Mouse (Mus musculus): ENCODE results near the gene Slc27a1. TPM values are rescaled to one million over a fixed set of nuclear protein-coding genes. Genes with fewer than 3 reads are reported as not detected.
A peak's percentile ranks its signal among the peaks of the same experiment; 100 is the strongest.

The Slc27a1 gene
- polyA plus RNA-seq, 1 experiment = 57.5 TPM

DNA sequence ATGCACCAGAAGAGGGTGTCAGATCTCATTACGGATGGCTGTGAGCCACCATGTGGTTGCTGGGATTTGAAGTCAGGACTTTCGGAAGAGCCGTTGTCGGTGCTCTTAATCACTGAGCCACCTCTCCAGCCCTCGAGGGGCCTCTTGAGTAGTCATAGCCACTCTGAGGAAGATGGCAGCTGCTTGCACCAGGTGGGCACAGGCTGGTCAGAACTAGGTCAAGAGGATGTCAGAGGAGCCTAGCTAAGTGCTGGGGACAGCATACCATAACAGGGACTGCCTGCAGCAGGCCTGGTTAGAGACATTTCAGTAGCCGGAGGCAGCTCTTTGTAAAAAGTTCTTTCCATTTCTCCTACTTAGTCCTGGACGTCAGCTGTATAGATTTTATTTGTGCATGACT, 17.9 kb upstream of the Slc27a1 start:
- Histone ChIP-seq H3ac (ENCODE audit: control insufficient read depth, insufficient read length, low read depth) (no peak overlapping the region), H3K27me3 (ENCODE audit: control insufficient read depth, insufficient read depth, insufficient read length) (peaks cover 3% of the 10 kb centered on the region), H3K79me2 (ENCODE audit: control insufficient read depth, insufficient read depth) (no peaks in the 10 kb centered on the region), H3K79me3 (ENCODE audit: low read depth) (no peaks in the 10 kb centered on the region), H3K4me3 (ENCODE audit: insufficient read depth, poor library complexity, severe bottlenecking) (no peak overlapping the region), H3K36me3 (ENCODE audit: control insufficient read depth, insufficient read depth) (no peaks in the 10 kb centered on the region)
- TF ChIP-seq USF1 (IDR thresholded peaks at IDR 0.05; ENCODE audit: low read depth) (no peak), CTCF (IDR thresholded peaks at IDR 0.05; ENCODE audit: control insufficient read depth, insufficient read depth, insufficient read length) (no peak), MAX (IDR thresholded peaks at IDR 0.05) (no peak), MYOD1 (IDR thresholded peaks at IDR 0.05; ENCODE audit: control insufficient read depth, insufficient read length, low read depth) (no peak), FOSL1 (IDR thresholded peaks at IDR 0.05; ENCODE audit: insufficient read depth, low read length, poor library complexity, severe bottlenecking) (no peak), MYOG (IDR thresholded peaks at IDR 0.05; ENCODE audit: control insufficient read depth, extremely low read depth, insufficient read length) (no peak), CEBPB (IDR thresholded peaks at IDR 0.05; ENCODE audit: low read depth) (no peak)

DNA sequence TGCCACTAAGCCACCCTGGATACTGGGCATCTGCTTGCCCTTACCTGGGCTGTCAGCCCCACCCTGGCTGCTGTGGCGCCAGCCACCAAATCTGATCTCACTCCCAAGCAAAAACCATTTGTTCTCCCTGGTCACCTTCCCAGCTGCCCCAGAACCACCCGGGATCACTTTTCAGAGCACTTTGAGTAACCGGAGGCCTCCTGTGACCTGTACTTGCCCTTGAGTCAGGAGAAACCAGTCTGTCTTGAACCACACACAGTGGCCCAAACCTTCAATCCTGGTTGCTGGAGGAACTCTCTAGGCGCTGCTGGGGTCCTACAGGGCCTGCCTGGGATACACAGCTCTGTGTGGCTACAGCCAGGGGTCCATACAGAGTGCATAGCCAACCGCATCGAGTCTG, 15.9 kb upstream of the Slc27a1 start:
- H3K79me3 ChIP-seq (ENCODE audit: low read depth) = no peaks in the 10 kb centered on the region
- peaks cover 15% of the 10 kb centered on the region for H3K27me3 ChIP-seq (ENCODE audit: control insufficient read depth, insufficient read depth, insufficient read length)
- no peak overlapping the region for H3ac ChIP-seq (ENCODE audit: control insufficient read depth, insufficient read length, low read depth)
- no peaks in the 10 kb centered on the region for H3K36me3 ChIP-seq (ENCODE audit: control insufficient read depth, insufficient read depth)
- no peaks in the 10 kb centered on the region for H3K79me2 ChIP-seq (ENCODE audit: control insufficient read depth, insufficient read depth)
- H3K4me3 ChIP-seq (ENCODE audit: insufficient read depth, poor library complexity, severe bottlenecking) = no peak overlapping the region
- TF ChIP-seq FOSL1 (IDR thresholded peaks at IDR 0.05; ENCODE audit: insufficient read depth, low read length, poor library complexity, severe bottlenecking) = no peak
- TF ChIP-seq MYOG (IDR thresholded peaks at IDR 0.05; ENCODE audit: control insufficient read depth, extremely low read depth, insufficient read length) = no peak
- TF ChIP-seq MAX (IDR thresholded peaks at IDR 0.05) = no peak
- TF ChIP-seq USF1 (IDR thresholded peaks at IDR 0.05; ENCODE audit: low read depth) = no peak
- no peak for TF ChIP-seq CEBPB (IDR thresholded peaks at IDR 0.05; ENCODE audit: low read depth)
- TF ChIP-seq CTCF (IDR thresholded peaks at IDR 0.05; ENCODE audit: control insufficient read depth, insufficient read depth, insufficient read length) = no peak
- TF ChIP-seq MYOD1 (IDR thresholded peaks at IDR 0.05; ENCODE audit: control insufficient read depth, insufficient read length, low read depth) = no peak

DNA sequence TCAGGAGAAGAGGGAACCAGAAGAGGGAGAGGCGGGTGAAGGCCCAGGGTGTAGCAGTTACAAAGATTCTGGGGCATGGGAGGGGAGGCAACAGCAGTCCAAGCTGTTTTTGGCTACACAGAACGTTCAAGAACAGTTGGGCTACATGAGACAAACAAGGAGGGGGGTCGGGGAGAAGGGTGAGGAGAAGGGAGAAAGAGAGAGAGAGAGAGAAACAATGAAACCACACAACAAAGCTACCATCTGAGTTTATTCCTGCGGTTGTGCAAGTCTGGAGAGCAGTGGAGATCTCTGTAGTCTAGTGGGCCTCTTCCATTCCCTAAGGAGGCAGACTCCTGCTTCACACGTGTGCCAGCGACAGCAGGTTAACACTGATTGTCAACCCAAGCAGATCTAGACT, 14.7 kb upstream of the Slc27a1 start:
- Histone ChIP-seq H3K36me3 (ENCODE audit: control insufficient read depth, insufficient read depth) (no peaks in the 10 kb centered on the region), H3K27me3 (ENCODE audit: control insufficient read depth, insufficient read depth, insufficient read length) (peaks cover 25% of the 10 kb centered on the region), H3K79me3 (ENCODE audit: low read depth) (no peaks in the 10 kb centered on the region), H3K79me2 (ENCODE audit: control insufficient read depth, insufficient read depth) (no peaks in the 10 kb centered on the region), H3K4me3 (ENCODE audit: insufficient read depth, poor library complexity, severe bottlenecking) (no peak overlapping the region), H3ac (ENCODE audit: control insufficient read depth, insufficient read length, low read depth) (no peak overlapping the region)
- TF ChIP-seq CTCF (IDR thresholded peaks at IDR 0.05; ENCODE audit: control insufficient read depth, insufficient read depth, insufficient read length) (no peak), FOSL1 (IDR thresholded peaks at IDR 0.05; ENCODE audit: insufficient read depth, low read length, poor library complexity, severe bottlenecking) (no peak), USF1 (IDR thresholded peaks at IDR 0.05; ENCODE audit: low read depth) (no peak), MAX (IDR thresholded peaks at IDR 0.05) (no peak), CEBPB (IDR thresholded peaks at IDR 0.05; ENCODE audit: low read depth) (no peak), MYOG (IDR thresholded peaks at IDR 0.05; ENCODE audit: control insufficient read depth, extremely low read depth, insufficient read length) (no peak), MYOD1 (IDR thresholded peaks at IDR 0.05; ENCODE audit: control insufficient read depth, insufficient read length, low read depth) (no peak)

DNA sequence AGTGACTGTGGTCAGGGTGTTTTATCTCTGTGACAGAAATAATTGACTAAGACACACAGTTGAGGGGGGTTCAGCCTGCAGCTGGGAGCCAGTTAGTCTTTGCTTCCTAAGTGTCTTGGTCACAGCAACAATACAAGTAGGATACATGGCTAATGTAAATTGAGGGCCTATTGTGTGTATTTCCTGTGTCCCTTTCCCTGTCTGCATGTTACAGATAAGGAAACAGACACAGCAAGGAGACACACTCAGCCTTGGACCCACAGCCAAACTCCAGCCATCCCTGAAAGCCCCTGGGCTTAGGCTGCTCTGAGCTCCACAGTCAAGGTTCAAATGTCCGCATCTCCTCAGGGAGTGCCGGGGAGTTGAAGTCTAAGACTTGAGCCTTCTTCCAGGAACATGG, 14.0 kb upstream of the Slc27a1 start:
- H3K79me2 ChIP-seq (ENCODE audit: control insufficient read depth, insufficient read depth) = no peaks in the 10 kb centered on the region
- no peaks in the 10 kb centered on the region for H3K79me3 ChIP-seq (ENCODE audit: low read depth)
- no peaks in the 10 kb centered on the region for H3K36me3 ChIP-seq (ENCODE audit: control insufficient read depth, insufficient read depth)
- peaks cover 25% of the 10 kb centered on the region for H3K27me3 ChIP-seq (ENCODE audit: control insufficient read depth, insufficient read depth, insufficient read length)
- H3ac ChIP-seq (ENCODE audit: control insufficient read depth, insufficient read length, low read depth) = no peak overlapping the region
- H3K4me3 ChIP-seq (ENCODE audit: insufficient read depth, poor library complexity, severe bottlenecking) = no peak overlapping the region
- TF ChIP-seq MYOD1 (IDR thresholded peaks at IDR 0.05; ENCODE audit: control insufficient read depth, insufficient read length, low read depth) (no peak), CTCF (IDR thresholded peaks at IDR 0.05; ENCODE audit: control insufficient read depth, insufficient read depth, insufficient read length) (no peak), USF1 (IDR thresholded peaks at IDR 0.05; ENCODE audit: low read depth) (no peak), FOSL1 (IDR thresholded peaks at IDR 0.05; ENCODE audit: insufficient read depth, low read length, poor library complexity, severe bottlenecking) (no peak)

DNA sequence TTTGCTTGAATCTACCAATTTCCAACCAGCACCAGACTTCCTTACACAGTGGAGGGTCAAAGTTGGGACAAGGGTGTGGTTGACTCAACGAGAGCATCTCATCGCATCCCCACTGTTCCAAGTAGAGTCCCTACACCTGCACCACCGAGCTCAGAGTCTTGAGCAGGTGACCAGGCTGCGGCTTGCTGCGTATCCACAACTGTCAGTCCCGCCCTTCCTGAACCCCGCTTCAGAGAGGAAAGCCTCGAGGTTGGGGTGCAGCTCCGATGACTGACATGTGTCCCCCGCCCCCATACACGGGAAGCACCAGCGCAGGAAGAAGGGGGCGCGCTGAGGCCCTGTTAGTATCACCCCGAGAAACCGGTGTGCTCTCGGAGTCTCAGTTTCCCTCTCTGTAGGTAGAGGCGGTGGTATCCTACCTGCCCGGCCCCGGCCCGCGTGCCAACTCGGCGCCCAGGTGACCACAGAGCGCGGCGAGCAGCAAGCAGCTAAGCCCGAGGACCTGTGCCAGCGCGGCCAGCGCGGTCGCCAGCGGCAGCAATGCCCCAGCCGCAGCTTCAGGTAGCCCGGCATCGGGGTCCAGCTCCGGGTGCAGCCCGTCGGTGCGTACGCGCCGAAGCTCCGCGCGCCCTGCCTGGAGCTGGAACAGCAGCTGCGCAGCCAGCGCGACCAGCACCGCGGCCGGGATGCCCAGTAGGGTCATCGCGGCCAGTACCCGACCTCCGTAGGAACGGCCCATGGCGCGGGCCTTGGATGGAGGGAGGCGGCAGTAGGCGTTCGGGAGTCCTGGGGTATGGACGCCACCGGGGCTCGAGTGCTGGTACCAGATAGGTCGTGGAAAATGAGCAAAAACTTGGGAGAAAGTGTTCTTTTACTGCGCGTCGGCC, 10.4 kb upstream of the Slc27a1 start, which contains the start of gene Tmem221:
Tmem221 (minus strand) TSS at position 801 of the 887 bp plus-strand sequence.
- Histone ChIP-seq H3K4me3 (ENCODE audit: insufficient read depth, poor library complexity, severe bottlenecking) (no peak within 1 kb of the TSS), H3K36me3 (ENCODE audit: control insufficient read depth, insufficient read depth) (no peaks in the 10 kb centered on the region), H3K27me3 (ENCODE audit: control insufficient read depth, insufficient read depth, insufficient read length) (peaks cover 25% of the 10 kb centered on the region), H3K79me3 (ENCODE audit: low read depth) (no peaks in the 10 kb centered on the region), H3K79me2 (ENCODE audit: control insufficient read depth, insufficient read depth) (no peaks in the 10 kb centered on the region), H3ac (ENCODE audit: control insufficient read depth, insufficient read length, low read depth) (peak within 1 kb of the TSS; percentile 59)
- TF ChIP-seq MYOD1 (IDR thresholded peaks at IDR 0.05; ENCODE audit: control insufficient read depth, insufficient read length, low read depth) (no peak), MYOG (IDR thresholded peaks at IDR 0.05; ENCODE audit: control insufficient read depth, extremely low read depth, insufficient read length) (no peak), USF1 (IDR thresholded peaks at IDR 0.05; ENCODE audit: low read depth) (no peak), CTCF (IDR thresholded peaks at IDR 0.05; ENCODE audit: control insufficient read depth, insufficient read depth, insufficient read length) (no peak), MAX (IDR thresholded peaks at IDR 0.05) (no peak), CEBPB (IDR thresholded peaks at IDR 0.05; ENCODE audit: low read depth) (no peak), FOSL1 (IDR thresholded peaks at IDR 0.05; ENCODE audit: insufficient read depth, low read length, poor library complexity, severe bottlenecking) (no peak)

Measured in C2C12 (cell line).